Mouse (Mus musculus): ENCODE results near the gene Ssc4d.

GRCm38 (mm10) chr5:135956300-135957206 lies 17.8 kb downstream of the Ssc4d start:
- TF ChIP-seq CTCF (IDR thresholded peaks at IDR 0.05; ENCODE audit: low read depth, low read length) (no peak), EP300 (IDR thresholded peaks at IDR 0.05; ENCODE audit: insufficient read depth, low read depth, low read length) (no peak)
